Mouse (Mus musculus) liver, adult 2 months (tissue): ENCODE measurements around the gene Ngef. TPM values are rescaled to one million over a fixed set of nuclear protein-coding genes. Genes with fewer than 3 reads are reported as not detected.
A peak's percentile ranks its signal among the peaks of the same experiment; 100 is the strongest.

Source experiments
- DNase-seq: peaks from one replicate; pipeline ENCODE4 v3.0.0-alpha.2; 2011; ENCODE audit warnings: low read depth, low spot score; ENCODE audit errors: extremely low read depth
- H3K27ac ChIP-seq: fragments of 200-500 bp; replicated peaks from 2 replicates; pipeline ENCODE4 v1.5.1; 2012; ENCODE audit warnings: low read depth, mild to moderate bottlenecking, control low read depth, inconsistent platforms, low read length; ENCODE audit not compliant: insufficient read depth
- H3K27me3 ChIP-seq: fragments of 200-500 bp; 2 replicates; pipeline ENCODE4 v1.6.1; 2012; ENCODE audit warnings: mild to moderate bottlenecking, moderate library complexity, low read length, inconsistent platforms; ENCODE audit not compliant: control insufficient read depth, insufficient read depth
- H3K36me3 ChIP-seq: fragments of 200-500 bp; 2 replicates; pipeline ENCODE4 v1.6.1; 2012; ENCODE audit warnings: low read length, inconsistent platforms; ENCODE audit not compliant: control insufficient read depth, insufficient read depth
- H3K4me1 ChIP-seq: fragments of 200-500 bp; 2 replicates; pipeline ENCODE4 v1.6.1; 2011; ENCODE audit warnings: low read length; ENCODE audit not compliant: control insufficient read depth, insufficient read depth
- H3K4me3 ChIP-seq: fragments of 200-500 bp; 2 replicates; pipeline ENCODE4 v1.5.1; 2011; ENCODE audit warnings: low read depth, mild to moderate bottlenecking, control low read depth, low read length, moderate library complexity; ENCODE audit not compliant: insufficient read depth
- H3K79me2 ChIP-seq: fragments of 200-500 bp; 2 replicates; pipeline ENCODE4 v1.6.1; 2012; ENCODE audit warnings: inconsistent platforms, mild to moderate bottlenecking, low read length, moderate library complexity; ENCODE audit not compliant: control insufficient read depth, insufficient read depth
- H3K9ac ChIP-seq: fragments of 200-500 bp; 2 replicates; pipeline ENCODE4 v1.6.1; 2012; ENCODE audit warnings: low read depth, mild to moderate bottlenecking, control low read depth, inconsistent platforms, low read length
- CTCF ChIP-seq: fragments of 200-500 bp; IDR thresholded peaks from 2 replicates; pipeline ENCODE4 v1.5.1; 2011; ENCODE audit warnings: low read depth, low read length, control low read depth
- POLR2A ChIP-seq: fragments of 200-500 bp; IDR thresholded peaks from 2 replicates; pipeline ENCODE4 v1.6.1; 2011; ENCODE audit warnings: low read length, control low read depth; ENCODE audit not compliant: insufficient read depth; ENCODE audit errors: extremely low read depth
- WGBS: fragments of 180-500 bp; shearing (Covaris S2); methylation state at CpG from one replicate; pipeline ENCODE4 v1.1.7; 2018; 5-methylcytosine and 5-hydroxymethylcytosine counted together
- polyA plus RNA-seq: library from polyadenylated mRNA; depleted of rRNA; stranded (reverse); fragments of >200 nt; gene quantifications from 2 replicates; pipeline ENCODE4 v1.2.3, GENCODE M21; 2012
- total RNA-seq: library from RNA; depleted of rRNA; stranded (reverse); fragments of >200 nt; gene quantifications from 2 replicates; pipeline ENCODE4 v1.2.3, GENCODE M21; 2014

The Ngef gene
- total and polyA plus RNA-seq, 2 experiments: 21.5 to 29.7 TPM

GRCm38 (mm10) chr1:87601801-87602200 is 28.1 kb upstream of the Ngef start:
- Histone ChIP-seq H3K27ac (no peak overlapping the region), H3K27me3 (no peaks in the 10 kb centered on the region), H3K4me1 (peaks cover 5% of the 10 kb centered on the region), H3K36me3 (no peaks in the 10 kb centered on the region), H3K9ac (no peak overlapping the region), H3K79me2 (no peaks in the 10 kb centered on the region), H3K4me3 (no peak overlapping the region)
- TF ChIP-seq POLR2A: no peak
- no peak for TF ChIP-seq CTCF
- 47% methylated on average over 2 of the region's 2 CpGs for WGBS
- DNase-seq: peak; percentile 53

GRCm38 (mm10) chr1:87600533-87600932 is 26.9 kb upstream of the Ngef start:
- DNase-seq: peak; percentile 71
- H3K9ac ChIP-seq: no peak overlapping the region
- 27% methylated on average over 7 of the region's 7 CpGs for WGBS
- H3K79me2 ChIP-seq: no peaks in the 10 kb centered on the region
- no peak overlapping the region for H3K4me3 ChIP-seq
- H3K27me3 ChIP-seq: no peaks in the 10 kb centered on the region
- peaks cover 5% of the 10 kb centered on the region for H3K4me1 ChIP-seq
- TF ChIP-seq POLR2A (no peak), CTCF (no peak)
- H3K27ac ChIP-seq: no peak overlapping the region
- H3K36me3 ChIP-seq: no peaks in the 10 kb centered on the region

DNA sequence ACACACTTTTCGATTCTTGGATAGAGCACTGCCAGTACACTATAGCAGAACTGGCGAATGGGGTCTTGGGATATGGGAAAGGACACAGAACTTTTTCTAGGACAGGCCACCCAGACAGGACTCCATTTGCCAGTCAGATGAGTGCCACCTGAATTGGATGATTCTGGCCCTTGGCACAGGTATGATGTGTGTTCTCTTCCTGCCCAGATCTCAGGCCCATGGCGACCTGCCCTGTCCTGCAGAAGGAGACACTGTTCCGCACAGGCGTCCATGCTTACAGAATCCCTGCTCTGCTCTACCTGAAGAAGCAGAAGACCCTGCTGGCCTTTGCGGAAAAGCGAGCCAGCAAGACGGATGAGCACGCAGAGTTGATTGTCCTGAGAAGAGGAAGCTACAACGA is 21.0 kb upstream of the Ngef start:
- Histone ChIP-seq H3K36me3 (no peaks in the 10 kb centered on the region), H3K27me3 (no peaks in the 10 kb centered on the region), H3K4me1 (no peaks in the 10 kb centered on the region), H3K9ac (no peak overlapping the region), H3K4me3 (no peak overlapping the region), H3K27ac (no peak overlapping the region), H3K79me2 (no peaks in the 10 kb centered on the region)
- TF ChIP-seq CTCF (no peak), POLR2A (no peak)
- 94% methylated on average over 10 of the region's 10 CpGs for WGBS
- DNase-seq: no peak

- TF ChIP-seq POLR2A (no peak), CTCF (no peak)
- 85% methylated on average over 3 of the region's 3 CpGs for WGBS
These were observed 20.6 kb upstream of the Ngef start for GRCm38 (mm10) chr1:87594261-87594660.

DNA sequence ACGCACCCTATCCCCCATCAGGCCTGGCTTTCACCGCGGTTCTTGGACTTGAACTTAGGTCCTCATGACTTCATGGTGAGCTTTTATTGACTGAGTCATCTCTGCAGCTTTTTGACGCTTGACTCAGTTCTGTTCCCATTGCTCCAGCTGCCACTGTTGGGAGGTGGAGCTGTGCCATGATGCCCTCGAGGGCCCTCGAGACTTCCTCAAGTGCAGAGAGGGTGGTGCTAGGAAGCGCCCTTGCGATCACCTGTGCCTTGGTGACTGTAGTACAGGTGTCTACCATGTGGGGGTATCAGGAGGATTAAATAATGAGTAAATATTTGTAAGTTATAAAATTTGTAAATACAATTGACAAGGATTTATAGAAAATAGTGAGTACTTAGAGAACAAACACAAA is 16.3 kb upstream of the Ngef start:
- DNase-seq: no peak
- no peaks in the 10 kb centered on the region for H3K27me3 ChIP-seq
- WGBS: 93% methylated on average over 8 of the region's 8 CpGs

More at GRCm38 (mm10) chr1:87594261-87594660, 20.6 kb upstream of the Ngef start:
- H3K4me1 ChIP-seq: no peaks in the 10 kb centered on the region
- H3K4me3 ChIP-seq: no peak overlapping the region
- H3K27ac ChIP-seq: no peak overlapping the region
- DNase-seq: no peak
- no peaks in the 10 kb centered on the region for H3K27me3 ChIP-seq
- no peak overlapping the region for H3K9ac ChIP-seq
- H3K36me3 ChIP-seq: no peaks in the 10 kb centered on the region
- H3K79me2 ChIP-seq: no peaks in the 10 kb centered on the region

GRCm38 (mm10) chr1:87589162-87589561 is 15.5 kb upstream of the Ngef start:
- DNase-seq: no peak
- Histone ChIP-seq H3K4me3 (no peak overlapping the region), H3K27ac (no peak overlapping the region), H3K79me2 (no peaks in the 10 kb centered on the region), H3K9ac (no peak overlapping the region), H3K27me3 (no peaks in the 10 kb centered on the region), H3K4me1 (no peaks in the 10 kb centered on the region), H3K36me3 (no peaks in the 10 kb centered on the region)
- WGBS: 80% methylated on average over 7 of the region's 7 CpGs
- no peak for TF ChIP-seq POLR2A
- no peak for TF ChIP-seq CTCF

More for the DNA sequence above, 16.3 kb upstream of the Ngef start:
- no peak for TF ChIP-seq CTCF
- TF ChIP-seq POLR2A: no peak
- no peak overlapping the region for H3K9ac ChIP-seq
- no peaks in the 10 kb centered on the region for H3K4me1 ChIP-seq
- H3K36me3 ChIP-seq: no peaks in the 10 kb centered on the region
- no peak overlapping the region for H3K4me3 ChIP-seq
- H3K79me2 ChIP-seq: no peaks in the 10 kb centered on the region
- H3K27ac ChIP-seq: no peak overlapping the region
